Mouse (Mus musculus) layer of hippocampus, postnatal 14 days (tissue): ENCODE data around the gene Ap2a1. TPM values are rescaled to one million over a fixed set of nuclear protein-coding genes. Genes with fewer than 3 reads are reported as not detected.
A peak's percentile ranks its signal among the peaks of the same experiment; 100 is the strongest.

ENCODE experiments used
- DNase-seq, 2 experiments: peaks; one replicate each; pipeline ENCODE4 v3.0.0; 2021 to 2022; ENCODE audit warnings: low spot score in 2 of 2, mixed read lengths in 1 of 2
- total RNA-seq, 2 experiments: library from RNA; stranded (reverse); gene quantifications; 2 replicates each; pipeline ENCODE4 v1.2.3; 2021

Ap2a1 gene
- total RNA-seq, 2 experiments from 2014 or later: 310 to 327 TPM

DNA sequence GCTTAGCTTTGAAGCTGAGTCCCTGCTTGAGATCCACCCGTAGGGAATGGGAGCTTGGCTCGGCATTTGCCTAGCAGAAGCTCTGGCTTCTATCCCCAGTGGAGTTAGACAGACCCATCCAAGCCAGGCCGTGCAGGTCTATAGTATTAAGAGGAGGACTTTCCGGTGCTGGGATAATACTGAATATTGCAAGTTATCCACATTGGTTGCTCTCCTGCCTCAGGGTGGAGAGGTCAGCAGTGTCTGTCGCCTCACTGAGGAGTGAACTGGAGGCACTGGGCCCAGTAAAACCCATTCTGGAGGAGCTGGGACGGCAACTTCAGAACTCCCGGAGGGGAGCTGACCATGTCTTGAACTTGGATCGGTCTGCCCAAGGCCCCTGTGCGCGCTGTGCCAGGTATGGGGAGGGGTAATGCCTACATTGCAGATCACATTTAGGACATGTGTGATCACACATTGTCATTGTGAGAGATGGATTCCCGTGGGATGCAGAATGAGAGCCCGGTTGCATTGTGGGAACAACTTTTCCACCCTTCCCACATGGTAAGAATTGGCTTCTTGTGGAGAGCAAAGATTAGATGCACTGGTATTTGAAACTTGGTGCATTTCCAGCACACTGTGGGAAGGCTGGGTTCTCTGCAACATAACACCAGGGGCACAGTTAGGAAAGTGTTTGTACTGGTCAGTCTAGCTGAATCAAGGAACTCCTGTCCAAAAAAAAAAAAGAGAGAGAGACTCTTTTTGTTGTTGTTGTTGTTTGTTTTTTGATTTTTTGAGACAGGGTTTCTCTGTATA lies 25.0 kb upstream of the Ap2a1 start:
- DNase-seq: no peak

GRCm38 (mm10) chr7:44953561-44953960 lies 24.3 kb upstream of the Ap2a1 start:
- no peak for DNase-seq

DNA sequence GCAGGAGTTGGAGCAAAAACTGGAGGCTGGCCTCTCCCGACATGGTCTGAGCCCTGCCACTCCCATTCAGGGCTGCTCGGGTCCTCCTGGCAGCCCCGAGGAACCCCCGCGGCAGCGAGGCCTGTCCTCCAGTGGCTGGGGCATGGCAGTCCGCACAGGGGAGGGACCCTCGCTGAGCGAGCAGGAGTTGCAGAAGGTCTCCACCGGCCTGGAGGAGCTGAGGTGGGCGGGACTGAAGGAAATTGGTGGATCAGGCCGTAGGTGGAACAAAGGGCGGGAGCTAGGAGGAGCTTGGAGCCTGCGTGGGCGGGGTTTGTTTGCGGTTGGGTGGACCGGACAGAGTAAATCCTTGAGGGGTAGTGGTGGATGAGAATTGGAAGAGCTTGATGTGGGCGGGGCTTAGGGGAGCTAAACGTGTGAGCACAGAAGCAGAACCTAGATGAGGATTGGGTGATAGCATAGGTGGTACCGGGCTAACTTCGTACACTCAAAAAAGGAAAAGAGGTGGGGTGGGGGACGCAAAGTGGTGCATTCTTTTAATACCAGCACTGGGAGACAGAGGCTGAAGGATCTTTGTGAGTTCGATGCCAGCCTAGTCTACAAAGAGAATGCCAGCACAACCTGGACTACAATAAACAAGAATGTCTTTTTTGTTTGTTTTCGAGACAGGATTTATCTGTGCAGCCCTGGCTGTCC lies 23.5 kb upstream of the Ap2a1 start:
- peak; percentile 59 to 80 for DNase-seq

DNA sequence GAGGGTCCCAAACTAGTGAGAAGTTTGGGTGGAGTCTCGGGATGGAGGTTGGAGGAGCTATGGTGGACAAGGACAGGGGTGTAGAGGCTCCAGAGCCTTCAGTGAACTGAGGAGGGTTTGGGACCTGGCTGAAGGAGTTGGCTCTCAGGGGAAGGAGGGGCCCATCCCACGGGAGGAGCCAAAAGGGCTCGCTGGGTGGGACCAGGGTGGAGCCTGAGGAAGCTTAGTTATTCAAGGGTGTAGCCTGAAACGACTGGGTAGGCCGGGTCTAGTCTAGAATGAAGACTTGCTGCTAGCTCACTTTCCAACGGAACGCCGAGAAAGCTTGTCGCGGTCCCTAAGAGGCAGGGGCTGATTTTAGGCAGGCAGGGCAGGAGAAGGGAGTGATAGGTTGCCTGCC lies 22.7 kb upstream of the Ap2a1 start:
- no peak for DNase-seq

- no peak for DNase-seq
Observed at GRCm38 (mm10) chr7:44949922-44950321, 20.6 kb upstream of the Ap2a1 start.

- no peak for DNase-seq
Observed at GRCm38 (mm10) chr7:44942904-44943303, 13.6 kb upstream of the Ap2a1 start, which contains the start of gene Tsks. Tsks (plus strand) TSS chr7:44943204.

- DNase-seq: no peak
Observed at GRCm38 (mm10) chr7:44938680-44939079, 9.4 kb upstream of the Ap2a1 start.

DNA sequence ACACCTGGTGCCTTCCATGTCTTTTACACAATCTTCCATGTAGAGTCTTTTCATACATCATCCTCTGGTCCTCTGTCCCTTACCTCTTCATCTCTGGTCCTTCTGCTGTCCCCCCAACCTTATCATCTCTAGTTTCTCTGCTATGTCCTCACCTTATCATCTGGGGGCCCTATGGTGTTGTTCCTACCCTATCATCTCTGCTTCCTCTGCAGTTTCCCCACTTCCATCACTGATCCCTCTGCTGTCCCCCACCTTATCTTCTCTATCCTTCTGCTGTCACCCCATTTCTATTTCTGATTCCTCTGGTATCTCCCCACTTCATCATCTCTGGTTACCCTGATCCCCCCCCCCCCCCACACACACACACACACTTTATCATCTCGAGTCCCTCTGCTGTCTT lies 726 bp downstream of the Ap2a1 start:
- no peak for DNase-seq

GRCm38 (mm10) chr7:44925468-44925867 lies 3.8 kb downstream of the Ap2a1 start:
- no peak for DNase-seq

DNA sequence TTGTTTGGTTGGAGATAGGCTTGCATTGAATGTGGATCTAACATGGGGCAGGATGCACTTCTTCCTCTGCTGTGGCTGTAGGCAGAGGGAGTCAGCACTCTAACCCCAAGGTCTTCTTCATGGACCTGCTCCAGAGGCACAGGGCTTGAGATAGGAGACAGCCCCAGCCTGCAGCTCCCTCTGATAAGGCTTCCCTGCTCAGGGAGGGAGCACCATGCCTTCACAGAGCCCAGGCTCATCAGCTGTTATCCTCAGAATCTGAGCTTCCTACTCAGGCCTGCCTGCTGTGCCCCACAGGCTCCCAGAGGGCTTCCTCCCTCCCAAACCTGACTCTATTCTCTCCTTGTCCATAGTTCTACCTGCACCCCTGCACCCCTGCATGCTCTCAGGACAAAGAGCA lies 6.8 kb downstream of the Ap2a1 start:
- DNase-seq: no peak

GRCm38 (mm10) chr7:44919127-44919526 lies 10.2 kb downstream of the Ap2a1 start:
- no peak for DNase-seq

GRCm38 (mm10) chr7:44918219-44918618 lies 11.1 kb downstream of the Ap2a1 start:
- DNase-seq: no peak

DNA sequence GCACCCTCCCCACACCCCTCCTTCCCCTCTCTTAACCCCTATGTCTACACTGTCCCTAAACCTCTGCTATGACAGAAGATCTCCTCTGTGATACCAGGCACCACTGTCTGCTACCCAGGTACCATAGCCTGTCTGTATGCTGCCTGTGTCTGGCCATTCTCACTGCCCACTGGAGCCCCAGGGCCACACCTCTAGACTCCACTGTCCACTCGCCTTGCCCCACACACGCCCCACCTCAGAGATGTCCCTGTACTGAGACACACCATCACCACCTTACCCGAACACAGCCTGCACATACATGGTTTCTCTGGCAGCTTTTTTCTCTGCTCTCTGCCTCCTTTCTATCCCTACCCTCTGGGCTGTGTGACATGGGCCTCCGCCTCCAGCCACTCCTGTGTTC lies 12.4 kb downstream of the Ap2a1 start:
- DNase-seq: no peak

DNA sequence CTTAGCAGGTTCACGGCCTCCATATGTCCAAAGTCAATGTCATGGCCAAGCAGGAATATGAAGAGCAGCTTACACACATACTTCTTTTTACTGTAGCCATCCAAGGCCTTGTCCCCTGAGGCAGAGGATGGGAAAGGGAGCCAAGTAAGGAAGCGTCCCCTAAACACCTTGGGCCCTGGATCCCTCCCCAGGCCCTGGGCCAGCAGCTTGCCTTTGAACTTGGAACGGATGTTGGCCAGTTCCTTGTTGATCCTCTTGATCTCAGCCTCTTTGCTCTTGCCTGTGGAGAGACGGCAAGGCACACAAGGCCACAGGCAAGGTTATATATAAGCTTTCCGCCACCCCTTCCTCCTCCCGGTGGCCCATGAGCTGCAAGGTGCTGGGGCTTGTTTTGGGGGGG lies 13.1 kb downstream of the Ap2a1 start:
- no peak for DNase-seq

DNA sequence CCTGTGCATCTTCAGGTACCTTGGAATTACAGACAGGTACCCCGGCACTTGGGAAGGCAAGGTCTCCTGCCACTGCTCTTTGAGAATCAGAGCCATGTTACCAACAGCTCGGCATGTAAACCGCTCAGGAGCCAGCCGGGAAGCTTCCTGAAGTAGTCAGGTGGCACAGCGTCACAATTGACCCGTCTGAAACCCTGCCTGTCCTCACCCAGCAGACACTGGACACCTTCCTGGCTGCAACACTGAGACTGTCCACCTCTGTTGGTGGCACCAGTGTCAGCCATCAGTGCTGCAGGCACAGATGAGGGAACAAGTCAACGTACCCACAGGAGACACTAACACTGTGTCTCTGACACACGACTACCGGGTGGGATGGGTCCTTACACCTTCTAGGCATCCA lies 14.0 kb downstream of the Ap2a1 start:
- no peak for DNase-seq

GRCm38 (mm10) chr7:44914396-44914795 lies 14.9 kb downstream of the Ap2a1 start:
- DNase-seq: no peak

DNA sequence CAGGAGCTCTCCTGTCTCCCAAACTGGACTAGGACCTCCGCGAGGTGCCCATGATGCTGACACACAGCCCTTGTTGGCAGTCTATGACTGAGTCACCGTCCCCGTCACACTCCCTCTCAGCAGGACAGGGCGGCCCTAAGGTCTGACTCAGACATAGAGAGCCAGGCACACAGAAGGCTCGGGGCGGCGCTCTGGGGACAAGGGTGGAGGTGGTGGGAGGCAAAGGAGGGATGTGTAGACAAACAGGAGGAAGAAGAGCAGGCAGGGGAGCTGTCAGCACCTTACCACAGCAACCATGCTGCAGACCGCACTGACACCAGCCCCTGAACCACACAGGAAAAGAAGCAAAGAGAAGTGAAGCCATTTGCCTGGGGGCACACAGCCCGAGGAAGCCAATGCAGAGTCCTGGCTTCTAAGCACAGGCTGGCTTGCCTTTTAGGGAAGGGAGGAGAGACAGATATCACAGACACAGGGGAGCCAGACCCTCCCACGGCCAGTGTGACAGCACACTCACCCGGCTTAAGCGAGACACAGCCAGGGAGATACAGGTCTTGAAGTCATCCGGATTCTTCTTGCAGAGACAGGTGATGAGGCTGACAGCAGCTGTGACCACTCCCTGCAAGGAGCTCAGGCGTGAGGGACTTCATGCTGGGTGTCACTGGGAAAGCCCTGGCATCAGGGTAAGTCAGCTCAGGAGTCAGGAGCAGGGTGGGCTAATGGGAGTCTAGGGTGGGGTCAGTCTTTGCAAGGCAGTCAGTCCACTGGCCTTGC lies 20.4 kb downstream of the Ap2a1 start:
- no peak for DNase-seq

DNA sequence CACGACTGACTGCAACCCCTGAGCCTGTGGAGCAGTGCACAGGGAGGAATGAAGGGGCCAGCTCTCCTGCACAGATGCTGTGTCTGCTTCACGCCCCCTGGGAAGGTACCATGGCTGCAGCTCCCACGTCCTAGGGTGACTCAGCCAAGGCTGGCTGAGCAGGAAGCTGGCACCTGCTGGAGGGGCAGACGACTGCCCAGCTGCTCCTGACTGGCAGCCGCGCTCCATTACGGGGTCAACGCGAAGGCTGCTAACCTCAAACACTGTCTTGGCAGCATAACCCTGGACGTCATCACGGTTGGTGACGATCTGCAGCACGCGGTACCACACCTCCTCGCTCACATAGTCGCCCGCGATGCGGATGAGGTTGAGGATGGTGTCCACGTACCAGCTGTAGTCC lies 23.9 kb downstream of the Ap2a1 start:
- no peak for DNase-seq

DNA sequence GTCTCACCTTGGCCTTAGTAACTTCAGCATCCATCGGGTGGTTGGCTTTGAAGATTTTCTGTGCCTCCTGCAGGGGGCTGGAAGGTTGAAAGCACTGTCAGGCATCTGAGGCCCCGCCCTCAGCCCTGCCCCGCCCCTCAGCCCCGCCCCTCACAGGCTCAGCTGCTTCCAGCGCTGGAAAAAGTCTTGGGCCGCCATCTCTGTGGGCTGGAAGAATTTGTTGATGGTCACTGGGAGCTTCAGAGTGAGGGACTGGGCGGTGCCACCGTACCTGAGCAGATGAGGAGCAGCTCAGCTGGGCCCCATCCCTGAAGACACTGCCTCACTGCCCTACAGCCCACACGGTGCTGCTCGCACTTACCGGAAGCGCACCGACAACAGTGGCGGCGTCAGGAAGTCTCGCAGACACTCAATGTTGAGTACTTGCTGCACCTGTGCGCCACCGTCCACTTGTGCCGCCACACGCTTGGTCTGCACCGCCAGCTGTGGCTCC lies 28.0 kb downstream of the Ap2a1 start:
- no peak for DNase-seq

GRCm38 (mm10) chr7:44900632-44901031 lies 28.7 kb downstream of the Ap2a1 start:
- DNase-seq: no peak

DNA sequence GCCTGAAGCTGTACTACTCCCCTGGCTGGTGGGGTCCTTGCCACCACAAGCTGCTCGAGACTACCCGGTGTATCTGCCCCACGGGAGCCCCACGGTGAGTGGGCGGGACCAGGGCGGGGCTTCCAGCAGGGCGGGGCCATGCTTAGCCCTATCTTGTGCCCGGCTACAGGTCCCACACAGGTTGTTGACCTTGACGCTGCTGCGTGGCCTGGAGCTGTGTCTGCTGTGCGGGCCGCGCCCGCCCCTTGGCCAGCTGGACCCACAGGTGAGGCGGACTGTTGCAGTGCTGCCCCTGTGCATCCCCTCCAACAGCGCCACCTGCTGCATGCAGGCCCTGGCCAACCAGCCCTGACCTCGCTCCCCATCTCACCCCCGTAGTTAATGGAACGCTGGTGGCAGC lies 30.7 kb downstream of the Ap2a1 start:
- no peak for DNase-seq

DNA sequence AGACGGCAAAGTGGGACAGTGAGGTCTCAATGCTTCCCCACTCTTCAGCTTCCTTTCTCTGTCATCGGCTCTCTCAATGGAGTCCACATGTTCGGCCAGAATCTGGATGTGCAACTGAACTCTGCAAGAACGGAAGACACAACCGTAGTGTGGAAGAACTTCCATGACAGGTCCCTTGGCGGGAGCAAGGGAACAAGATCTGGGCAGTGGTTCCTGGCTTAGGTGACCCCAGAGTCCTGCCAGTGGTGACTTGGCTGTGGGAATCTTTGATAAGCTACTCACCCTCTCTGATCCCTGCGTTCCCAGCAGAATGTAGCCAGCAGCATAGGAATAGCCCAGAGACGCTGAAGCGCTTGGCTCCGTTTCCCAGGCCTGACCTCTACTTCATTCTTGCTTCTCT lies 32.8 kb downstream of the Ap2a1 start:
- no peak for DNase-seq
